Mouse (Mus musculus) layer of hippocampus, postnatal 25 days (tissue): ENCODE data around the gene Mmp9. TPM values are rescaled to one million over a fixed set of nuclear protein-coding genes. Genes with fewer than 3 reads are reported as not detected.

ENCODE experiments used
- DNase-seq, 2 experiments: peaks; one replicate each; pipeline ENCODE4 v3.0.0; 2022; ENCODE audit warnings: mixed read lengths in 2 of 2, low spot score in 1 of 2; ENCODE audit errors: extremely low spot score in 1 of 2
- total RNA-seq, 2 experiments: library from RNA; stranded (reverse); gene quantifications; 2 replicates each; pipeline ENCODE4 v1.2.3; 2021

Mmp9 gene
- total RNA-seq = 1 to 10 TPM; 1.5 to 1.8 TPM

GRCm38 (mm10) chr2:164940140-164940830 is at the start of gene Mmp9:
Mmp9 (plus strand) TSS chr2:164940780.
- no peak for DNase-seq

- DNase-seq = no peak
Measured at GRCm38 (mm10) chr2:164891056-164891834, 49.3 kb upstream of the Mmp9 start.

DNA sequence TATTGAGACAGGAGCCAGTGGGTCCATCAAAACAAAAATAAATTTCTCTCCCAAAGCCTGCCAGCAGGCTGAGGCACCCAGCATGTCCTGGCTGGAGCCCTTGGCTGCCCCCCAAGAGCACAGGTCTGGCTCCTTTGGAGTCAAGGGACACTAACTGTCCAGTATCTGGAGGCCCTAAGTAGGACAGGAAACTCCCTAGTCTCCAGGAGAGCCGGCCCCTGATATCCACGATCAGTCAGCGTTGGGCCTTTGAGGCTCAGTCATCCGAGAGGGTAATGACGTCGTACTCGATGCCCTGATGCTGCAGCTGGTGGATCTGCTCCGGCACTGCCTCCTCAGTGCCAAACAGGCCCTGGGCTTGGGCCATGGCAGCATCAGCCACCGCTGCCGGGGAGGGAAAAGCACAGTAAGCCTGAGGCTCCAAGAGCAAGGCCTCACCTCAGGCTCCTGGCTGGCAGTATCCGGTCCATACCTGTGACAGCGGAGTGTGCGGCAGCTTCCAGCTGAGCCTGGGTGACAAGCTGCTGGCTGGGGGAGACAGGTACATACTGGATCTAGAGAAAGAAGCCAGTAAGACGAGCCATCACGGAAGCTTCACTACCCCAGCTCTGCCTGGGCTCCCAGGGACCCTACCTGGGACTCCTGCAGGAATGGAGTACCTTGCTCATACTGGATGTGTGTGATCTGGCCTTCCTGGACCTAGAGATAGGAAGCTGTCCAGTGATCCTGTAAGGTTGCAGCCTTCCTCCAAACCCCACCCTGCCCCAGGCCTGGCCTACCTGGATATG is 48.5 kb upstream of the Mmp9 start:
- no peak for DNase-seq

- DNase-seq = no peak
Measured at GRCm38 (mm10) chr2:164892696-164893216, 47.8 kb upstream of the Mmp9 start.

- DNase-seq = no peak
Measured at GRCm38 (mm10) chr2:164894048-164894447, 46.5 kb upstream of the Mmp9 start.

GRCm38 (mm10) chr2:164894644-164895043 is 45.9 kb upstream of the Mmp9 start:
- DNase-seq = no peak

GRCm38 (mm10) chr2:164895885-164896284 is 44.7 kb upstream of the Mmp9 start:
- DNase-seq = no peak

- no peak for DNase-seq
Measured at GRCm38 (mm10) chr2:164898008-164898407, 42.6 kb upstream of the Mmp9 start.

DNA sequence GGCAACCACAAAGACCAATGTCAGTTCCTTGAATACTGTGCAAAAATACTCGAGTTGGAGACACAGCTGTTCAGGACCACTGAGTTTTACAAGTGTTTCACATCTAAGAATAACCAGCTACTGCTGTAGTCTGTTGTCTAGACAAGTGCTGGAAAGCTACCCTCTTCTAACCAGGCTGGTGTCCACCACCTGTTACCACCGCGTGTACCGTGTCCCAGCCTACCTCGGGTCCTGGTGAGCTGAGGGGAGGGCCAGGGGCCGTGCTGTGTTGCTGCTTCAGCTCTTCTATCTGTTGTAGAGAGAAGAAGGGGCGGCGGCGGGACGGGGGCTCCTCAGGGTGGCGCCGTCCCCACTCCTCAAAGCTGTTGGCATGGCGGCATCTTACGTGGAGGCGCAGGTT is 41.5 kb upstream of the Mmp9 start:
- no peak for DNase-seq

DNA sequence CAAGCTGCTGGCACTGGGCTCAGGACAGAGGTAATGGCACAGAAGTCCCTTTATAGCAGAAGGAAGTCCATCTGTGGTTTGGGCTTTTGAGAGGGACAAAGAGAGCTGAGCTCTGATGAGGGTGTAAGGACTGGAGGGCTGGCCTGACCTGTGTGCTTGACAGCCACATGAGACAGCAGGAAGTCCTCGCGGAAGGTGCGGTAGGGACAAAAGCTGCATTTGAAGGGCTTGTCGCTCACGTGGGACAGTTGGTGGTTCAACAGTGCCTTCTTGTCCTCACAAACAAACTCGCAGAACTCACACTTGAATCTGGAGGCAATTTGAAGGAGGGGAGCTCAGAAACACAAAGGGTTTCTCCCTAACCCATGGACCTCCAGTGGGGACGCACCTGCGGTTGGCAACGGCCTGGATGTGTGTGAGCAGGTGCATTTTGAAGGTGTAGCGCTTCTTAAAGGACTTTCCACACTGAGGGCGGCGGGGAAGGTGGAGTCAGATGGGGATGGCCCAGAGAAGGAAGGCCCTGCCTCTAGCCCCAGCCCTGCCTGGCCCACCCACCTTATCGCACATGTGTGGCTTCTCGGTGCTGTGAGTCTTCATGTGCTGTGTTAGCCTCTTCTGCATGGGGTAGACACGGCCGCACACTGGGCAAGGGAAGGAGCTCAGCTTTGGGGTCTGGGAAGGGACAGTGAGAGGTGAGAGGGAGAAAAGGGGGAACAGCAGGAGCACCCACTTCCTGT is 40.7 kb upstream of the Mmp9 start:
- no peak for DNase-seq

DNA sequence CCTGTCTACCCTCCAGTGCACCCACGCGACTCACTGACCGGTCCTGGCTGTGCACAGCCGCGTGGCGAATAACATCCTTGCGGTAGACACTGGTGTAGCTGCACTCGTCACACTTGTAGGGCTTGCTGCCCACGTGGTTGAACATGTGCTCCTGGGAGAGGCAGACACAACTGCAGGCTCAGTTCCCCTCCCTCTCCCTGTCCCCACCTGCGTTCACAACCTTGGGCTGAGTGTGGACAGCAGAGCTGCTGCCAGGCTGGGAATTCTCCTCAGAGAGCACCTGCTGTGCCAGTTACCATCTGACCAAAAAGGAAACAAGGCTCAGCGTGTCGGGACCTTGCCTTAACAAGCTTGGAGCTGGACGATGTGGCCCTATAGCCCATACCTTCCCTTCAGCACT is 39.2 kb upstream of the Mmp9 start:
- DNase-seq = no peak

- no peak for DNase-seq
Measured at GRCm38 (mm10) chr2:164903496-164903895, 37.1 kb upstream of the Mmp9 start.

DNA sequence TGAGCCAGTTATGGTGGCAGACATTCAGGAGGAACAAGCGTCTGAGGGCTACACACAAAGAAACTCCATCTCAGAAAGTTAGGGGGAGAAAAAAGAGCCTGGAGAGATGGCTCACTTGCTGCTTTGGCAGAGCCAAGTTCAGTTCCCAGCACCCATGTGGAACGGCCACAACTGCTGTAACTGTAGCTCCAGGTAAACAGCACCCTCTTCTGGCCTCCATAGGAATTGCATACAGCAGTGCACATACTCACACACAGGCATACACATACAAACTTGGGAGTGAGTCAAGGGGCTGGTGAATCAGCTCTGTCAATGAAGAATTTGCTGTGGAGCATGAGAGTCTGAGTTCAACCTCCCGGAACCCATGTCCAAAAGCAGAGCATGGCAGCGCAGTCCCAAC is 34.5 kb upstream of the Mmp9 start:
- DNase-seq = no peak

GRCm38 (mm10) chr2:164907511-164907910 is 33.1 kb upstream of the Mmp9 start:
- DNase-seq = no peak

DNA sequence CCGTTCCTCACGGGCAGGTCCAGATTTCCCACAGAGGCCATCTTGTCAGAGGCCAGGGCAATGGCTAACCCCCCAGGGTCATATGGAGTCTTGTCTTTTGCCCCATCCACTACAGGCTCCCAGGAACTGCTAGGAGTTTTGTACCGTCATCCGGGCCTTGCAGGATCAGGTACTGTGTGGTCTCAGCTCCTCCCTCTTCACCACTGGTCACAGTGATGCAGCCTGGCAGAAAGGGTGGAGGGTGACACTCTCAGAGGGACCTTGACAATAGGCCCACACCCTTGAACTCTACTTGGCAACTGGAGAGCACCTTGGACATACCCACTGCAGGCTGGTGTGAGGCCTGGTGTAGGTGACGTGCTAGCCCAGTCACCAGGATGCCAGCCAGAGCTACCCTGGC is 32.6 kb upstream of the Mmp9 start:
- no peak for DNase-seq

GRCm38 (mm10) chr2:164909100-164909499 is 31.5 kb upstream of the Mmp9 start:
- no peak for DNase-seq

- DNase-seq = no peak
Measured at GRCm38 (mm10) chr2:164909542-164909941, 31.0 kb upstream of the Mmp9 start.

DNA sequence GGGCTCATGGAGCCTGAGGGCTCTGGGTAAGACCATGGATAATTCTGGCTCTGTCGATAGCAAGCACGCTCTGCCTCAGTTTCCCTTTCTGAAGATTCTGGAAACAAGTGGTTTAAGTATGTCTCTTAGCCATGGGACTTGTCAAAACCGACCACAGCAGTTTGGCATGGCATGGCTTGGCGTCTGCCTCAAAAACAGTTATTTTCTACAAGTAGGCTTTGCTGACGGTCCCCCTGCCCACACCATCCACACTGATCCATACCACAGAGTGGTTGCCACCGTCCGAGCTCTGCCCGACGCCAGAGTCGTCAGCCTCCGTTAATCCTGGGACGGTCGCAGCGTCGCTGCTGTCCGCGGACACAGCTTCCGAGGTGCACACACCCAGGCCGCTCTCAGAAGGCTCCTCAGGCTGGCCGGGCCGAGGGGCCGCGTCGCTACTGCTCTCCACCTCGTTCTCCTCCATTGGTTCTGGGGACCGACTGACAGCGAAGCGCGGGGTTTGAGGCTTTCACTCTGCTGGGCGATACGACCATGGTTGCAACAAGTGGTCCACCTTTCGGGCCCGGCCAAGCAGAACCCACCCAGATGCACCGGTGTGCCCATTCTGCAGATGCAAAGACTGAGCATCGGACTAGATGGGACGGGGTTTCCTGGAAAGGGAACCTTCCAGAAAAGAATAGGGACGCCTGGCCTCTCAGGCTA is 30.1 kb upstream of the Mmp9 start:
- peak in 1 of 2 experiments; percentile 42 for DNase-seq
